Mouse (Mus musculus): ENCODE results near the gene Bhlhe23.

Gene Bhlhe23

GRCm38 (mm10) chr2:180775223-180775622 lies 1.5 kb downstream of the Bhlhe23 start:
- no peak for DNase-seq

GRCm38 (mm10) chr2:180765713-180766112 lies 11.0 kb downstream of the Bhlhe23 start:
- DNase-seq = no peak

GRCm38 (mm10) chr2:180764986-180765385 lies 11.7 kb downstream of the Bhlhe23 start:
- DNase-seq = peak; percentile 79 to 82

- DNase-seq = peak; percentile 50 to 52
These were observed 18.0 kb downstream of the Bhlhe23 start for GRCm38 (mm10) chr2:180758513-180759263.

- no peak for DNase-seq
These were observed 19.9 kb downstream of the Bhlhe23 start for GRCm38 (mm10) chr2:180756786-180757185.

GRCm38 (mm10) chr2:180755896-180756295 lies 20.8 kb downstream of the Bhlhe23 start:
- peak in 1 of 2 experiments; percentile 27 for DNase-seq

GRCm38 (mm10) chr2:180754976-180755688 lies 21.6 kb downstream of the Bhlhe23 start:
- no peak for DNase-seq

GRCm38 (mm10) chr2:180748904-180749303 lies 27.8 kb downstream of the Bhlhe23 start:
- no peak for DNase-seq

- DNase-seq = peak; percentile 43 to 52
These were observed 30.0 kb downstream of the Bhlhe23 start for GRCm38 (mm10) chr2:180746569-180747192.

- peak; percentile 94 to 96 for DNase-seq
These were observed 31.3 kb downstream of the Bhlhe23 start for GRCm38 (mm10) chr2:180745248-180745927.

- DNase-seq = no peak
These were observed 33.4 kb downstream of the Bhlhe23 start for GRCm38 (mm10) chr2:180743321-180743720.

GRCm38 (mm10) chr2:180742820-180743219 lies 33.9 kb downstream of the Bhlhe23 start:
- no peak for DNase-seq

GRCm38 (mm10) chr2:180741421-180741820 lies 35.3 kb downstream of the Bhlhe23 start:
- no peak for DNase-seq

GRCm38 (mm10) chr2:180740349-180740748 lies 36.4 kb downstream of the Bhlhe23 start:
- no peak for DNase-seq

- DNase-seq = no peak
These were observed 38.7 kb downstream of the Bhlhe23 start for GRCm38 (mm10) chr2:180737984-180738383.

- no peak for DNase-seq
These were observed 41.5 kb downstream of the Bhlhe23 start for GRCm38 (mm10) chr2:180735232-180735631.

GRCm38 (mm10) chr2:180731984-180732383 lies 44.7 kb downstream of the Bhlhe23 start:
- DNase-seq = no peak

GRCm38 (mm10) chr2:180731036-180731435 lies 45.7 kb downstream of the Bhlhe23 start:
- no peak for DNase-seq

- no peak for DNase-seq
These were observed 49.1 kb downstream of the Bhlhe23 start for GRCm38 (mm10) chr2:180727613-180728021.

- no peak for DNase-seq
These were observed 49.9 kb downstream of the Bhlhe23 start for GRCm38 (mm10) chr2:180726658-180727442.

- DNase-seq = no peak
These were observed 50.7 kb downstream of the Bhlhe23 start for GRCm38 (mm10) chr2:180725856-180726629.
